Mouse (Mus musculus) ES-E14 (cell line): ENCODE results near the gene Galm. TPM values are rescaled to one million over a fixed set of nuclear protein-coding genes. Genes with fewer than 3 reads are reported as not detected.

Experiments used
- DNase-seq: peaks from one replicate; pipeline ENCODE4 v3.0.0-alpha.2; 2013; ENCODE audit warnings: low read depth, low spot score
- H3K27ac ChIP-seq: 2 replicates; pipeline ENCODE4 v1.5.1; 2012; ENCODE audit warnings: low read depth, mild to moderate bottlenecking, low read length, moderate library complexity, mixed read lengths; ENCODE audit not compliant: poor library complexity, insufficient read depth, severe bottlenecking
- H3K36me3 ChIP-seq: 2 replicates; pipeline ENCODE4 v1.6.1; 2012; ENCODE audit warnings: mild to moderate bottlenecking, low read length, moderate library complexity, mixed read lengths; ENCODE audit not compliant: control insufficient read depth, poor library complexity, insufficient read depth, severe bottlenecking
- H3K4me1 ChIP-seq, 2 experiments: fragments of 150-350 bp in 1 of 2; sonication (generic) in 1 of 2; 2 replicates each; pipeline ENCODE4 v1.6.1; 2012; ENCODE audit warnings: low read length in 2 of 2, mild to moderate bottlenecking in 1 of 2, mixed read lengths in 1 of 2; ENCODE audit not compliant: control insufficient read depth in 2 of 2, insufficient read depth in 2 of 2, poor library complexity in 1 of 2
- H3K4me3 ChIP-seq, 2 experiments: fragments of 150-350 bp in 1 of 2; sonication (generic) in 1 of 2; 2 replicates each; pipeline ENCODE4 v1.5.1; 2012; ENCODE audit warnings: low read length in 2 of 2, low read depth in 1 of 2, mild to moderate bottlenecking in 1 of 2, mixed read lengths in 1 of 2; ENCODE audit not compliant: insufficient read depth in 1 of 2, poor library complexity in 1 of 2, severe bottlenecking in 1 of 2
- H3K9ac ChIP-seq: 2 replicates; pipeline ENCODE4 v1.6.1; 2012; ENCODE audit warnings: low read depth, mild to moderate bottlenecking, low read length, mixed read lengths; ENCODE audit not compliant: poor library complexity, insufficient read depth, severe bottlenecking
- H3K9me3 ChIP-seq: fragments of 150-350 bp; sonication (generic); 2 replicates; pipeline ENCODE4 v1.6.1; 2012; ENCODE audit warnings: low read depth, mild to moderate bottlenecking, low read length; ENCODE audit not compliant: control insufficient read depth, insufficient read depth
- CHD2 ChIP-seq: IDR thresholded peaks from 2 replicates; pipeline ENCODE4 v1.6.1; 2014; ENCODE audit warnings: mild to moderate bottlenecking, low read depth, low read length, inconsistent platforms
- HCFC1 ChIP-seq: IDR thresholded peaks from 2 replicates; pipeline ENCODE4 v1.6.1; 2012; ENCODE audit warnings: low read length, inconsistent platforms, borderline replicate concordance; ENCODE audit not compliant: insufficient read depth
- MAFK ChIP-seq: IDR thresholded peaks from 2 replicates; pipeline ENCODE4 v1.6.1; 2014; ENCODE audit warnings: mild to moderate bottlenecking, low read depth, low read length, inconsistent platforms; ENCODE audit not compliant: insufficient read depth
- ZC3H11A ChIP-seq: IDR thresholded peaks from 2 replicates; pipeline ENCODE4 v1.6.1; 2012; ENCODE audit warnings: low read depth, mild to moderate bottlenecking, inconsistent platforms, low read length, borderline replicate concordance
- ZNF384 ChIP-seq: IDR thresholded peaks from 2 replicates; pipeline ENCODE4 v1.6.1; 2012; ENCODE audit warnings: low read depth, low read length, inconsistent platforms
- in situ Hi-C, 2 experiments: fragments of 600-800 bp; cut with MboI; formaldehyde crosslinking; loops; one replicate each; pipeline ENCODE4 v1.15.1; 2025; ENCODE audit warnings: low sequenced_read_pairs in 2 of 2, inconsistent platforms in 1 of 2; ENCODE audit not compliant: unreplicated experiment in 2 of 2
- total RNA-seq: library from RNA; depleted of rRNA; stranded (reverse); fragments of 300-350 nt; gene quantifications from 2 replicates; pipeline ENCODE4 v1.2.3, GENCODE M21; 2012

Galm gene
- total RNA-seq, 1 experiment: 5.3 TPM

GRCm38 (mm10) chr17:80165741-80166140, 38.5 kb downstream of the Galm start:
- no peaks in the 10 kb centered on the region for H3K9me3 ChIP-seq
- no peak overlapping the region for H3K4me3 ChIP-seq
- DNase-seq: no peak
- H3K9ac ChIP-seq: no peak overlapping the region
- H3K27ac ChIP-seq: no peak overlapping the region
- peaks cover 2 to 6% of the 10 kb centered on the region in 2 experiments; a peak in 2 of 4 replicates for H3K4me1 ChIP-seq
- no peaks in the 10 kb centered on the region for H3K36me3 ChIP-seq
- TF ChIP-seq HCFC1 (no peak), ZNF384 (no peak), ZC3H11A (no peak), CHD2 (no peak), MAFK (no peak)
- in situ Hi-C loops: no loop called here

GRCm38 (mm10) chr17:80166346-80166745, 39.1 kb downstream of the Galm start:
- no peaks in the 10 kb centered on the region for H3K9me3 ChIP-seq
- peaks cover 2 to 6% of the 10 kb centered on the region in 2 experiments; a peak in 2 of 4 replicates for H3K4me1 ChIP-seq
- no peak overlapping the region for H3K27ac ChIP-seq
- DNase-seq: no peak
- in situ Hi-C loops: no loop called here
- TF ChIP-seq MAFK: no peak
- no peak for TF ChIP-seq HCFC1
- no peak for TF ChIP-seq CHD2
- TF ChIP-seq ZC3H11A: no peak
- TF ChIP-seq ZNF384: no peak
- no peak overlapping the region for H3K9ac ChIP-seq
- H3K36me3 ChIP-seq: no peaks in the 10 kb centered on the region
- no peak overlapping the region for H3K4me3 ChIP-seq

GRCm38 (mm10) chr17:80167436-80167835, 40.2 kb downstream of the Galm start:
- in situ Hi-C loops: no loop called here
- Histone ChIP-seq H3K27ac (no peak overlapping the region), H3K9me3 (no peaks in the 10 kb centered on the region), H3K36me3 (no peaks in the 10 kb centered on the region; the same call in 1 of the 2 replicates), H3K4me3 (no peak overlapping the region), H3K4me1 (peaks cover 2 to 6% of the 10 kb centered on the region in 2 experiments; a peak in 2 of 4 replicates), H3K9ac (no peak overlapping the region)
- no peak for TF ChIP-seq CHD2
- no peak for TF ChIP-seq ZC3H11A
- TF ChIP-seq MAFK: no peak
- no peak for TF ChIP-seq ZNF384
- DNase-seq: no peak

- H3K27ac ChIP-seq: no peak overlapping the region
- H3K4me1 ChIP-seq: peaks cover 2 to 6% of the 10 kb centered on the region in 2 experiments; a peak in 2 of 4 replicates
- H3K9me3 ChIP-seq: no peaks in the 10 kb centered on the region
- H3K9ac ChIP-seq: no peak overlapping the region
- no peak for DNase-seq
- in situ Hi-C loops: no loop called here
- H3K4me3 ChIP-seq: no peak overlapping the region
- H3K36me3 ChIP-seq: no peaks in the 10 kb centered on the region; the same call in 1 of the 2 replicates
- no peak for TF ChIP-seq CHD2
- TF ChIP-seq HCFC1: no peak
- no peak for TF ChIP-seq ZC3H11A
- TF ChIP-seq MAFK: no peak
- TF ChIP-seq ZNF384: no peak
Measured at GRCm38 (mm10) chr17:80167851-80168251, 40.6 kb downstream of the Galm start.
